Mouse (Mus musculus): Measurements from ENCODE around the gene Pcolce.

- TF ChIP-seq POLR2A (IDR thresholded peaks at IDR 0.05; ENCODE audit: insufficient read length, low read depth) (no peak), MAX (IDR thresholded peaks at IDR 0.05; ENCODE audit: low read depth) (no peak), E2F4 (IDR thresholded peaks at IDR 0.05; ENCODE audit: insufficient read depth) (no peak), TCF12 (IDR thresholded peaks at IDR 0.05; ENCODE audit: insufficient read depth, poor library complexity, severe bottlenecking) (no peak), USF1 (IDR thresholded peaks at IDR 0.05; ENCODE audit: low read depth) (no peak), MYOG (IDR thresholded peaks at IDR 0.05; ENCODE audit: control insufficient read depth in 1 of 3, insufficient read depth in 1 of 3, insufficient read length in 2 of 3, low read depth in 2 of 3) (peak in 1 of 3 experiments; percentile 29), TCF3 (IDR thresholded peaks at IDR 0.05; ENCODE audit: insufficient read length, low read depth) (no peak), POLR2AphosphoS2 (IDR thresholded peaks at IDR 0.05; ENCODE audit: insufficient read length, low read depth) (no peak), CEBPB (IDR thresholded peaks at IDR 0.05; ENCODE audit: insufficient read depth, poor library complexity, severe bottlenecking) (no peak), REST (IDR thresholded peaks at IDR 0.05; ENCODE audit: insufficient read depth, insufficient read length) (no peak), SRF (IDR thresholded peaks at IDR 0.05; ENCODE audit: control insufficient read depth, insufficient read length, low read depth) (no peak)
These were observed 46.6 kb upstream of the Pcolce start for GRCm38 (mm10) chr5:137660064-137660688.

Data from myocyte (in vitro differentiated cells).